Mouse (Mus musculus): ENCODE data around the gene Dennd1a. TPM values are rescaled to one million over a fixed set of nuclear protein-coding genes. Genes with fewer than 3 reads are reported as not detected.

The Dennd1a gene
- total and polyA plus RNA-seq, 3 experiments: 17.6 to 26.8 (median 22.0) TPM

- 91% methylated on average over 1 of the region's 1 CpGs for WGBS
- Histone ChIP-seq H3K4me3 (no peak overlapping the region), H3K4me1 (ENCODE audit: control insufficient read depth, insufficient read depth, low read length) (no peaks in the 10 kb centered on the region), H3K27me3 (ENCODE audit: control insufficient read depth, insufficient read depth, low read length) (no peaks in the 10 kb centered on the region), H3K79me2 (replicated peaks; ENCODE audit: control insufficient read depth, insufficient read depth, low read length) (no peaks in the 10 kb centered on the region), H3K36me3 (ENCODE audit: control insufficient read depth, insufficient read depth, low read length) (no peaks in the 10 kb centered on the region; the same call in 1 of the 2 replicates), H3K9ac (ENCODE audit: low read depth, low read length) (no peak overlapping the region), H3K27ac (no peak overlapping the region)
- no peak for DNase-seq
- TF ChIP-seq EP300 (IDR thresholded peaks at IDR 0.05; ENCODE audit: insufficient read depth, low read depth, low read length) (no peak), CTCF (IDR thresholded peaks at IDR 0.05) (no peak)
- intact Hi-C loops (cut with DNase I): no loop called here
Observed at GRCm38 (mm10) chr2:38007238-38007637, 280.0 kb downstream of the Dennd1a start.

- no peak for DNase-seq
- TF ChIP-seq EP300 (IDR thresholded peaks at IDR 0.05; ENCODE audit: insufficient read depth, low read depth, low read length) (no peak), CTCF (IDR thresholded peaks at IDR 0.05) (no peak), POLR2A (IDR thresholded peaks at IDR 0.05; ENCODE audit: insufficient read depth, low read depth, low read length) (no peak)
- no peak overlapping the region for H3K9ac ChIP-seq (ENCODE audit: low read depth, low read length)
- intact Hi-C loops (cut with DNase I): no loop called here
- no peaks in the 10 kb centered on the region for H3K36me3 ChIP-seq (ENCODE audit: control insufficient read depth, insufficient read depth, low read length)
- no peaks in the 10 kb centered on the region for H3K79me2 ChIP-seq (replicated peaks; ENCODE audit: control insufficient read depth, insufficient read depth, low read length)
- H3K27ac ChIP-seq: no peak overlapping the region
- H3K4me1 ChIP-seq (ENCODE audit: control insufficient read depth, insufficient read depth, low read length): no peaks in the 10 kb centered on the region
- no peaks in the 10 kb centered on the region for H3K27me3 ChIP-seq (ENCODE audit: control insufficient read depth, insufficient read depth, low read length)
- no peak overlapping the region for H3K4me3 ChIP-seq
- WGBS: 94% methylated on average over 9 of the region's 9 CpGs
Observed at GRCm38 (mm10) chr2:38003183-38003680, 284.0 kb downstream of the Dennd1a start.

- H3K4me1 ChIP-seq (ENCODE audit: control insufficient read depth, insufficient read depth, low read length): no peaks in the 10 kb centered on the region
- WGBS: 90% methylated on average over 1 of the region's 1 CpGs
- no peak for DNase-seq
- H3K36me3 ChIP-seq (ENCODE audit: control insufficient read depth, insufficient read depth, low read length): peaks cover 3% of the 10 kb centered on the region; the same call in 1 of the 2 replicates
- intact Hi-C loops (cut with DNase I): no loop called here
- no peak overlapping the region for H3K27ac ChIP-seq
- TF ChIP-seq EP300 (IDR thresholded peaks at IDR 0.05; ENCODE audit: insufficient read depth, low read depth, low read length) (no peak), CTCF (IDR thresholded peaks at IDR 0.05) (no peak), POLR2A (IDR thresholded peaks at IDR 0.05; ENCODE audit: insufficient read depth, low read depth, low read length) (no peak)
- H3K9ac ChIP-seq (ENCODE audit: low read depth, low read length): no peak overlapping the region
- no peaks in the 10 kb centered on the region for H3K27me3 ChIP-seq (ENCODE audit: control insufficient read depth, insufficient read depth, low read length)
- no peaks in the 10 kb centered on the region for H3K79me2 ChIP-seq (replicated peaks; ENCODE audit: control insufficient read depth, insufficient read depth, low read length)
- H3K4me3 ChIP-seq: no peak overlapping the region
Observed at GRCm38 (mm10) chr2:38001004-38001403, 286.2 kb downstream of the Dennd1a start.

GRCm38 (mm10) chr2:37997966-37998365, 289.2 kb downstream of the Dennd1a start:
- H3K79me2 ChIP-seq (replicated peaks; ENCODE audit: control insufficient read depth, insufficient read depth, low read length): no peaks in the 10 kb centered on the region; the same call in 1 of the 2 replicates
- H3K4me1 ChIP-seq (ENCODE audit: control insufficient read depth, insufficient read depth, low read length): no peaks in the 10 kb centered on the region
- no peak overlapping the region for H3K27ac ChIP-seq
- H3K9ac ChIP-seq (ENCODE audit: low read depth, low read length): no peak overlapping the region
- intact Hi-C loops (cut with DNase I): no loop called here
- H3K36me3 ChIP-seq (ENCODE audit: control insufficient read depth, insufficient read depth, low read length): peaks cover 3% of the 10 kb centered on the region; the same call in 1 of the 2 replicates
- 77% methylated on average over 3 of the region's 3 CpGs for WGBS
- no peak for DNase-seq
- H3K27me3 ChIP-seq (ENCODE audit: control insufficient read depth, insufficient read depth, low read length): no peaks in the 10 kb centered on the region
- TF ChIP-seq CTCF (IDR thresholded peaks at IDR 0.05) (no peak), POLR2A (IDR thresholded peaks at IDR 0.05; ENCODE audit: insufficient read depth, low read depth, low read length) (no peak), EP300 (IDR thresholded peaks at IDR 0.05; ENCODE audit: insufficient read depth, low read depth, low read length) (no peak)
- H3K4me3 ChIP-seq: no peak overlapping the region

GRCm38 (mm10) chr2:37989091-37989490, 298.1 kb downstream of the Dennd1a start:
- 96% methylated on average over 3 of the region's 3 CpGs for WGBS
- Histone ChIP-seq H3K4me3 (no peak overlapping the region), H3K36me3 (ENCODE audit: control insufficient read depth, insufficient read depth, low read length) (no peaks in the 10 kb centered on the region), H3K27ac (no peak overlapping the region), H3K4me1 (ENCODE audit: control insufficient read depth, insufficient read depth, low read length) (no peaks in the 10 kb centered on the region; the same call in 1 of the 2 replicates), H3K9ac (ENCODE audit: low read depth, low read length) (no peak overlapping the region), H3K27me3 (ENCODE audit: control insufficient read depth, insufficient read depth, low read length) (no peaks in the 10 kb centered on the region), H3K79me2 (replicated peaks; ENCODE audit: control insufficient read depth, insufficient read depth, low read length) (no peaks in the 10 kb centered on the region; the same call in 1 of the 2 replicates)
- intact Hi-C loops (cut with DNase I): no loop called here
- no peak for TF ChIP-seq EP300 (IDR thresholded peaks at IDR 0.05; ENCODE audit: insufficient read depth, low read depth, low read length)
- TF ChIP-seq POLR2A (IDR thresholded peaks at IDR 0.05; ENCODE audit: insufficient read depth, low read depth, low read length): no peak
- TF ChIP-seq CTCF (IDR thresholded peaks at IDR 0.05): no peak
- DNase-seq: no peak

GRCm38 (mm10) chr2:37988301-37988700, 298.9 kb downstream of the Dennd1a start:
- no peak for DNase-seq
- Histone ChIP-seq H3K9ac (ENCODE audit: low read depth, low read length) (no peak overlapping the region), H3K4me3 (no peak overlapping the region), H3K4me1 (ENCODE audit: control insufficient read depth, insufficient read depth, low read length) (no peaks in the 10 kb centered on the region; the same call in 1 of the 2 replicates), H3K79me2 (replicated peaks; ENCODE audit: control insufficient read depth, insufficient read depth, low read length) (no peaks in the 10 kb centered on the region), H3K36me3 (ENCODE audit: control insufficient read depth, insufficient read depth, low read length) (no peaks in the 10 kb centered on the region), H3K27me3 (ENCODE audit: control insufficient read depth, insufficient read depth, low read length) (no peaks in the 10 kb centered on the region), H3K27ac (no peak overlapping the region)
- WGBS: 91% methylated on average over 1 of the region's 1 CpGs
- intact Hi-C loops (cut with DNase I): no loop called here
- no peak for TF ChIP-seq EP300 (IDR thresholded peaks at IDR 0.05; ENCODE audit: insufficient read depth, low read depth, low read length)
- TF ChIP-seq POLR2A (IDR thresholded peaks at IDR 0.05; ENCODE audit: insufficient read depth, low read depth, low read length): no peak

All from heart, adult 2 months (tissue).